Mouse (Mus musculus): ENCODE measurements around the gene Med29. TPM values are rescaled to one million over a fixed set of nuclear protein-coding genes. Genes with fewer than 3 reads are reported as not detected.
A peak's percentile ranks its signal among the peaks of the same experiment; 100 is the strongest.

Gene Med29
- polyA plus RNA-seq, 1 experiment from 2014 or later: 44.5 TPM

DNA sequence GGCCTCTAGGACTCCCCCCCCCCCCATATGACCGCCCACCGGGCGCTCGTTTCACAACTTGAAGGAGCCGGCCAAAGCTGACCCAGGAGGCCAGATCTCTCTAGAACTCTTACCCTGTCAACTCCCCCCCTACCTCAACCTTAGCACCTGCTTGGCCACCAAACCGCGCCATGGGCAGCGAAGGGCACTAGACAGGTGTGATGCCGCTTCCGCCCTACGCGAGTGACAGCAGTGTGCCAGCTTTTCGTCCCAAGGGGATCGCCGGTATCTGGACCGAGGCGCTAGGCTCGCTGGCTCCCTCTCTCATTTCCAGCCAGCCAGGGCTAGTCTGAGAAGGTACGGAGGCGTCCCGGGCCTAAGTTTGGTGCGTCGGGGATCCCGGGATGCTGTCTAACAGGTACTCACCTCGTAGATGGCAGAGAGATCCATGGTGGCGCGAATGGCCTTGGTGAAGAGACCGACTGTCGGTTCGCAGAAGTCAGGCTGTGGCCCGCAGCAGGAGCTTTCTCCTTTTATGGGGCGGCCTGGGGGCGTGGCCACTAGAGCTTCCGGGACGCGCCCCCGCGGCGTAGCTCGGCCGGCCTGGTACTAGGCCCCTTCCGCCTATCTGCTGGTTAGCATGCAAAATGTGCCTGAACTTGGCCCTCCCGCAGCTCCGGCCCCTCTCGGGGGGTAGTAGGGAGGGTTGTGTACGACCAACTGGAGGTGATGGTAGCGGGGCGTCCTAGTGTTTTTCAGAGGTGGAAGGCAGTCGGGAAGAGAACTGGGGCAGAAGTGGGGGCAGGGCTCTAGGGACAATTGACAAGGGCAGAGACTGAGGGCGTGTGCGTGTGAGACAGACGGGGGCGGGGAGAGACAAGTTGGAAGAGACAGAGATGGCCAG lies 13.5 kb downstream of the Med29 start:
- ATAC-seq (ENCODE audit: low FRiP score) (peak; percentile 46), DNase-seq (ENCODE audit: low spot score) (peak; percentile 80)
- peak overlapping the region; percentile 53 for H3K4me3 ChIP-seq (replicated peaks; ENCODE audit: low read length)
- peak overlapping the region; percentile 67 for H3K9ac ChIP-seq
- H3K4me1 ChIP-seq (replicated peaks; ENCODE audit: control insufficient read depth, insufficient read depth, low read length): peaks cover 36% of the 10 kb centered on the region
- no peaks in the 10 kb centered on the region for H3K27me3 ChIP-seq (ENCODE audit: control insufficient read depth, insufficient read depth, low read length)
- under 1% methylated on average over 53 of the region's 53 CpGs for WGBS
- H3K27ac ChIP-seq: peak overlapping the region; percentile 56
- no peaks in the 10 kb centered on the region for H3K36me3 ChIP-seq (replicated peaks; ENCODE audit: control insufficient read depth, insufficient read depth)
- H3K9me3 ChIP-seq (ENCODE audit: control insufficient read depth, low read length): no peaks in the 10 kb centered on the region
- peak overlapping the region; percentile 83 for H3K4me2 ChIP-seq (replicated peaks)

DNA sequence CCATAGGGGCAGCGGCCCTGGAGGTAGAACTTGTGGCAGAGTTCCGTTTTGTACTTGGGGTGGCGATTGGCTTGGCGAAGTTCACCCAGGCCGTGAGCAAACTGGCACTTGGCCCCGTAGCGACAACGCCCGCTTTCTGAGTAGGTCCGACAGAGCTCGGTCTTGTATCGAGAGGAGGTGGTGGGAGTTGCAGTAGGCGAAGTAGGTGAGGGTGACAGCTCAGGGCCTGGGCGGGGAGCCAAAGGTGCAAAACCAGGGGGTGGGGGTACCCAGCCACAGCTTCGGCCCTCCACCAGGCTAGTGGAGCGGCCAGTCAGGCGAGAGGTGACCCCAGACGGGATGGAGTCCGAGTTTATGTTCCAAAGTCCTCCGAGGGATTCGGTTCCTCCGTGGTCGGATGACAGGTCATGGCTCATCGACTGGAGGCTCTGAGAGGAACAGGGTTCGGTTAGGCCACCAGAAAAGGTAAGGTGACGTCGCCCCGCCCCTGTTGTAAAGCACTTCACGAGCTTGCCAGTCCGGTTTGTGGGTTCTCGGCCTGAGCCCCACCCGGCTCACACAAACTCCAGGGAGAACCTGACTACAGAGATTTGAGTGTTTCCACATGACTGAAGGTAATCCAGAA lies 14.3 kb downstream of the Med29 start:
- 46% methylated on average over 31 of the region's 32 CpGs for WGBS
- no peaks in the 10 kb centered on the region for H3K36me3 ChIP-seq (replicated peaks; ENCODE audit: control insufficient read depth, insufficient read depth)
- H3K27ac ChIP-seq: no peak overlapping the region
- no peak for ATAC-seq (ENCODE audit: low FRiP score)
- no peak for DNase-seq (ENCODE audit: low spot score)
- H3K4me3 ChIP-seq (replicated peaks; ENCODE audit: low read length): peak overlapping the region; percentile 53
- no peaks in the 10 kb centered on the region for H3K27me3 ChIP-seq (ENCODE audit: control insufficient read depth, insufficient read depth, low read length)
- peak overlapping the region; percentile 67 for H3K9ac ChIP-seq
- peak overlapping the region; percentile 83 for H3K4me2 ChIP-seq (replicated peaks)
- no peaks in the 10 kb centered on the region for H3K9me3 ChIP-seq (ENCODE audit: control insufficient read depth, low read length)
- H3K4me1 ChIP-seq (replicated peaks; ENCODE audit: control insufficient read depth, insufficient read depth, low read length): peaks cover 36% of the 10 kb centered on the region

DNA sequence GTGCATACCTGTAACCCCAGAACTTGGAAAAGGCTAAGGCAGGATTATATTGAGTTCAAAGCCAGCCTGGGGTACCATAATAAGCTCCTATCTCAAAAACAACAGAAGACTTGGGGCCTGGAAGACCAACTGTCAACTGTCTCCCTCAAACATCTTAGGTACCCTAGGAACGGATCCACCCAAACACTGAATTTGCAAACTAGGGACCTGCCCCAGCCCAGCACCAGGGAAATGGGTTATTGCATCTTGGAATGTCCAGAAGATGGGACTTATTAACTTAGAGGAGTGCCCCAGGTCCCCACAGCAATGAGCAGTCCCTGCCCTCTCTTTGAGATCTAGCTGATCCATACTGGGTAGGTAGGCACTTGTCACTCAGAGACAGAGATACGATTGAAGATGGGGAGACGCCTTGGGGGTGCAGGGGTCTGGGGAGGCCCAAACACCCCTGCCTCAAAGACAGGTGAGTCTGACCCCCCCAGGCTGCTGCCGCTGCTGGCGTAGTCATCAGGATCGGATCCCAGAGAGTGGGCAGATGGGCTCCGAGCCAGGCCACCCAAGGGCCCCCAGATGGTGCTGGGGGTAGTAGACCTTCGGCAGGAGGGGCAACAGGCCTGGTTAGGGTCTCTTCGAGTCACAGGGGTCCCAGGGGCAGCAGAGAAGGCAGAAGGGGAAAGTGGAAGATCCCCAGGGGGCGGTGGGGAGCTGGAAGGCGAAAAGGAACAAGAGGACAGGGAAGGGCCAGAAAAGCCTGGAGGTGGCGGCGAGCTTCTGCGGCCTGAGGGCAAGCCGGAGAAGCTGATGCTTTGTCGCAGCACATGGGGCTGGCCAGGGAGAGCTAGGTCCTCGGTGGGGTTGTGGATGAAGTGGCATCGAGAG lies 15.1 kb downstream of the Med29 start:
- Histone ChIP-seq H3K27ac (no peak overlapping the region), H3K9me3 (ENCODE audit: control insufficient read depth, low read length) (no peaks in the 10 kb centered on the region), H3K4me2 (replicated peaks) (peak overlapping the region; percentile 83), H3K9ac (0 out of 2 replicates have a peak overlapping the region, but pooled peaks have one; percentile 13), H3K4me1 (replicated peaks; ENCODE audit: control insufficient read depth, insufficient read depth, low read length) (peaks cover 30% of the 10 kb centered on the region; the same call in 1 of the 2 replicates), H3K36me3 (replicated peaks; ENCODE audit: control insufficient read depth, insufficient read depth) (no peaks in the 10 kb centered on the region), H3K4me3 (replicated peaks; ENCODE audit: low read length) (peak overlapping the region; percentile 53), H3K27me3 (ENCODE audit: control insufficient read depth, insufficient read depth, low read length) (no peaks in the 10 kb centered on the region)
- DNase-seq (ENCODE audit: low spot score): no peak
- no peak for ATAC-seq (ENCODE audit: low FRiP score)
- WGBS: 71% methylated on average over 18 of the region's 18 CpGs

DNA sequence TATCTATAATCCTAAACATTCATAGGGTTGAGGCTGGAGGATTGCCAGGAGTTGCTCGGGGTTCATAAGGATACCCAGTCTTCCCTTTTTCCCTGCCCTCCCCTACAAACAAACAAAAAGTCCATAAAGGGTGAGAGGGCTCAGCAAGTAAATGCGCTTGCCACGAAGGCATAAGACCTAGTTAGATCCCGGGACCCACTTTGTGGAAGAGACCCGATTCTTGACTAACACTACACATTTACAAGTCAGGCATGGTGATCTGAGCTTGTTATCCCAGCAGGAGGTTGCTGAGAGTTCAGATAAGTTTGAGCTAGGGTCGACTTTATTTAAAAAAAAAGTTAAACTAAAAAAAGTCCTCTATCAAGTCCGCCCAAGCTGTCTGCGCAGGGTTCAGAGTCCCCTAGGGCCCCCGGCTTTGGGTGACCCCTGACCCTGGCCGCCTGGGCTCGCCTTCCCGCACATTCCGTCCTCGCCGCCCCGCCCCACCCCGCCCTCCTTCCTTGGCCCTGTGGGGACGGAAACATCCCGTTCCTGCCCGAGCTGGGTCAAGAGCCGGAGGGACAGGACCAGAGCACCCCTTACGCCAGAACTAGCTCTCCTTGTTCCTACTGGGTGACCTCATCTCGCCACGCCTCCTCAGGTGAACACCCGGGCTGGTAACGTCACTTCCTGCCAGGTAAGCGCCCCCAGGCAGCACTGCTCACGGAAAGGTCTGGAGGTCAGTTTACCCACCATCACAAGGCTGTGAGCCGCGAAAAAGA lies 16.3 kb downstream of the Med29 start:
- peaks cover 22% of the 10 kb centered on the region; the same call in 1 of the 2 replicates for H3K4me1 ChIP-seq (replicated peaks; ENCODE audit: control insufficient read depth, insufficient read depth, low read length)
- H3K27ac ChIP-seq: peak overlapping the region; percentile 87
- DNase-seq (ENCODE audit: low spot score) (no peak), ATAC-seq (ENCODE audit: low FRiP score) (no peak)
- H3K9ac ChIP-seq: peak overlapping the region; percentile 61
- no peaks in the 10 kb centered on the region for H3K9me3 ChIP-seq (ENCODE audit: control insufficient read depth, low read length)
- no peaks in the 10 kb centered on the region for H3K36me3 ChIP-seq (replicated peaks; ENCODE audit: control insufficient read depth, insufficient read depth)
- H3K27me3 ChIP-seq (ENCODE audit: control insufficient read depth, insufficient read depth, low read length): no peaks in the 10 kb centered on the region
- H3K4me3 ChIP-seq (replicated peaks; ENCODE audit: low read length): peak overlapping the region; percentile 37
- 5% methylated on average over 28 of the region's 30 CpGs for WGBS
- peak overlapping the region; percentile 83 for H3K4me2 ChIP-seq (replicated peaks)

DNA sequence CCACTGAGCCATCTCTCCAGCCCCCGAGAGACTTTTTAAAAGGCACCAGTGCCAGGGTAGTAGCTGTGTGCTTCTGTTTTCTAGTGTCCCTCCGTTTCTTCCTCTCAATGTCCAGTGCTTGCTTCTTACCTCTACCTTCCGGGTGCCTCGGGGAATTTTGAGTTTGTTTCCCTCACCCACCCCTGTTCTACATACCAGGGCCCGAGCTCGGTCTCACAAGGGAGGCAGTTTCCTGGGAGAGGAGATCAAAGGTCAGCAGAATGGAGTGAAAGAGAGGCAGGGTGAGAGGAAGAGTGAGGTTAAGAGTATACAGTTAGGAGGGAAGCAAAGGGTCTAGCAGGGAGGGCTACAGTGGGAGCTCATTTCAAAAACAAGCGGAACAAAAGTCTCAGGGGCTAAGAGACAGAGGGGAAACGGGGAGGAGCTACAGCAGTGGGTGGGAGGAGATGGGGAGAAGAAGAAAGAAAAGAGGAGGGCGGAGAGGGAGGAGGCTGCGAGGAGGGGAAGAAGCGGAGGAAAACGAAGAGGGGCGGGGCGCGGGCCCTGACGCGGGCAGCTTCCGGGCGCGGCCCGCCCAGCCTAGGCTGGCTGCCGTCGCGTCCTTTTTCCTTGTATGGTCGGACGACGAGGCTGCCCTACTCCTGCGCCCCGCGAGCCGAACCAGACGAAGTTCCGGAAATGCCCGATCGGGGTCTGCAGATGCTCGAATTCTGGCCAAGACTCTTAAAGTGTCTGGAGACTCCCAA lies 17.2 kb downstream of the Med29 start:
- Histone ChIP-seq H3K4me3 (replicated peaks; ENCODE audit: low read length) (peak overlapping the region; percentile 37), H3K4me2 (replicated peaks) (peak overlapping the region; percentile 83), H3K9me3 (ENCODE audit: control insufficient read depth, low read length) (no peaks in the 10 kb centered on the region), H3K27ac (peak overlapping the region; percentile 87), H3K4me1 (replicated peaks; ENCODE audit: control insufficient read depth, insufficient read depth, low read length) (peaks cover 25% of the 10 kb centered on the region), H3K9ac (peak overlapping the region; percentile 61), H3K27me3 (ENCODE audit: control insufficient read depth, insufficient read depth, low read length) (no peaks in the 10 kb centered on the region), H3K36me3 (replicated peaks; ENCODE audit: control insufficient read depth, insufficient read depth) (no peaks in the 10 kb centered on the region)
- WGBS: under 1% methylated on average over 35 of the region's 36 CpGs
- ATAC-seq (ENCODE audit: low FRiP score) (peak; percentile 36), DNase-seq (ENCODE audit: low spot score) (peak; percentile 78)

DNA sequence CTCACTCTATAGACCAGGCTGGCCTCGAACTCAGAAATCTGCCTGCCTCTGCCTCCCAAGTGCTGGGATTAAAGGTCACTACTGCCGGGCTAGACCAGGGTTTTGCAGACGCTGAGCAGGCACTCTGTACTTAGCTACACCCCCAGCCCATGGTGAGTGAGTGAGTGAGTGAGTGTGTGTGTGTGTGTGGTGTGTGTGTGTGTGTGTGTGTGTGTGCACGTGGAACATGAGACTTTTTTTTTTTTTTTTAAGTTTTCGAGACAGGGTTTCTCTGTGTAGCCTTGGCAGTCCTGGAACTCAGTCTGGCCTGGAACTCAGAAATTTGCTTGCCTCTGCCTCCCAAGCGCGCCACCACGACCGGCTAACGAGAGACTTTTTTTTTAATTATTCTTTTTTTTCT lies 17.9 kb downstream of the Med29 start:
- H3K27ac ChIP-seq: peak overlapping the region; percentile 87; the same call in 1 of the 2 replicates
- no peak for DNase-seq (ENCODE audit: low spot score)
- 79% methylated on average over 10 of the region's 10 CpGs for WGBS
- no peaks in the 10 kb centered on the region for H3K27me3 ChIP-seq (ENCODE audit: control insufficient read depth, insufficient read depth, low read length)
- no peak for ATAC-seq (ENCODE audit: low FRiP score)
- H3K4me3 ChIP-seq (replicated peaks; ENCODE audit: low read length): no peak overlapping the region
- peak overlapping the region; percentile 83 for H3K4me2 ChIP-seq (replicated peaks)
- H3K4me1 ChIP-seq (replicated peaks; ENCODE audit: control insufficient read depth, insufficient read depth, low read length): peaks cover 32% of the 10 kb centered on the region
- no peaks in the 10 kb centered on the region for H3K36me3 ChIP-seq (replicated peaks; ENCODE audit: control insufficient read depth, insufficient read depth)
- no peaks in the 10 kb centered on the region for H3K9me3 ChIP-seq (ENCODE audit: control insufficient read depth, low read length)
- no peak overlapping the region for H3K9ac ChIP-seq

DNA sequence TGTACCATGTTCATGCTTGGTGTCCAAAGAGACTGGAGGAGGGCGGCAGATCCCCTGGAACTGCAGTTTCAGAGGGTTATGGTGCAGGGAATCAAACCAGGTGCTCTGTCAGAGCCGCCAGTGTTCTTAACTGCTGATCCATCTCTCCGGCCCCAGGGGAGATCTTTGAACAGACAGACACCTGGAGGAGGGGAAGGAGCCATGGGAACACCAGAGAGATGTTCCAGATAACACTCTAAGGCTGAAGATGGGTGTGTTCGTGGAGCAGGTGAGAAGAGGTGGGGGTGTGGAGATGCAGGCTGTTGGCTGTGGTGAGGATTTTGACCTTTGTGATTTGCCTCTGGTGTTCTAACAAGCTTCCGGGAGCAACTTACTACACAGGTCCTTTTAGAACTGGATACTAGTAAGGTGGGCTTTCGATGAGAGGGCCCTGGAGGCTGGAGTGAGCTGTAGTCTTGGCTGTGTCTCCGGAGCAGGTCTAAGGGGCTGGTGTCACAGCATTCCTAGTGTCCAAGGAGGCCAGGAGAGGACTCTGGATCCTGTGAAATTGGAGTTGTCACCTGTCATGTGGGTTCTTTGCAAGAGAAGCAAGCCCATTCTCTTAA lies 18.5 kb downstream of the Med29 start:
- Histone ChIP-seq H3K9ac (no peak overlapping the region), H3K36me3 (replicated peaks; ENCODE audit: control insufficient read depth, insufficient read depth) (no peaks in the 10 kb centered on the region), H3K4me2 (replicated peaks) (no peak overlapping the region), H3K4me3 (replicated peaks; ENCODE audit: low read length) (no peak overlapping the region), H3K4me1 (replicated peaks; ENCODE audit: control insufficient read depth, insufficient read depth, low read length) (peaks cover 34% of the 10 kb centered on the region), H3K27ac (no peak overlapping the region), H3K9me3 (ENCODE audit: control insufficient read depth, low read length) (no peaks in the 10 kb centered on the region), H3K27me3 (ENCODE audit: control insufficient read depth, insufficient read depth, low read length) (no peaks in the 10 kb centered on the region)
- DNase-seq (ENCODE audit: low spot score) (no peak), ATAC-seq (ENCODE audit: low FRiP score) (no peak)
- 87% methylated on average over 7 of the region's 7 CpGs for WGBS
